Mouse (Mus musculus) heart, embryonic 11.5 days (tissue): ENCODE results near the gene Cdkal1. TPM values are rescaled to one million over a fixed set of nuclear protein-coding genes. Genes with fewer than 3 reads are reported as not detected.

Experiments used
- ATAC-seq: fragments of 200-750 bp; cut with Nextera tagmentation; replicated peaks from 2 replicates; pipeline ENCODE4 v1.8.0; 2017; ENCODE audit warnings: moderate library complexity; ENCODE audit not compliant: insufficient number of reproducible peaks, low FRiP score, low TSS enrichment
- H3K27ac ChIP-seq: fragments of 300-500 bp; sonication (generic); 2 replicates; pipeline ENCODE4 v1.5.1; 2014; ENCODE audit warnings: mild to moderate bottlenecking, low read depth, low read length
- H3K27me3 ChIP-seq: fragments of 300-500 bp; sonication (generic); 2 replicates; pipeline ENCODE4 v1.6.1; 2014; ENCODE audit warnings: mild to moderate bottlenecking, low read length, mixed read lengths; ENCODE audit not compliant: control insufficient read depth, insufficient read depth
- H3K36me3 ChIP-seq: fragments of 300-500 bp; sonication (generic); 2 replicates; pipeline ENCODE4 v1.6.1; 2014; ENCODE audit warnings: mild to moderate bottlenecking, low read length, moderate library complexity, mixed read lengths; ENCODE audit not compliant: control insufficient read depth, insufficient read depth
- H3K4me1 ChIP-seq: fragments of 300-500 bp; sonication (generic); 2 replicates; pipeline ENCODE4 v1.6.1; 2014; ENCODE audit warnings: low read length; ENCODE audit not compliant: control insufficient read depth, insufficient read depth
- H3K4me2 ChIP-seq: fragments of 300-500 bp; sonication (generic); 2 replicates; pipeline ENCODE4 v1.6.1; 2014; ENCODE audit warnings: mild to moderate bottlenecking, moderate library complexity
- H3K4me3 ChIP-seq: fragments of 300-500 bp; sonication (generic); 2 replicates; pipeline ENCODE4 v1.5.1; 2014; ENCODE audit warnings: low read depth, low read length
- H3K9ac ChIP-seq: fragments of 300-500 bp; sonication (generic); 2 replicates; pipeline ENCODE4 v1.6.1; 2014; ENCODE audit warnings: mild to moderate bottlenecking, low read depth, low read length, moderate library complexity
- H3K9me3 ChIP-seq: fragments of 300-500 bp; sonication (generic); replicated peaks from 2 replicates; pipeline ENCODE4 v1.6.1; 2016; ENCODE audit warnings: low read length; ENCODE audit not compliant: control insufficient read depth
- WGBS: fragments of 180-500 bp; shearing (Covaris S2); extraction: QIAGEN DNeasy Blood & Tissue Kit; methylation state at CpG from one replicate; pipeline ENCODE4 v1.1.7; 2014; ENCODE audit not compliant: insufficient replicate concordance; 5-methylcytosine and 5-hydroxymethylcytosine counted together
- polyA plus RNA-seq: library from polyadenylated mRNA; unstranded; fragments of >200 nt; fragmentation: Nextera tagmentation; extraction: Ambion mirVana; gene quantifications from 2 replicates; pipeline ENCODE4 v1.2.1, GENCODE M21; 2014

Cdkal1 gene
- polyA plus RNA-seq = 25.2 and 29.4 TPM in 2 replicates

DNA sequence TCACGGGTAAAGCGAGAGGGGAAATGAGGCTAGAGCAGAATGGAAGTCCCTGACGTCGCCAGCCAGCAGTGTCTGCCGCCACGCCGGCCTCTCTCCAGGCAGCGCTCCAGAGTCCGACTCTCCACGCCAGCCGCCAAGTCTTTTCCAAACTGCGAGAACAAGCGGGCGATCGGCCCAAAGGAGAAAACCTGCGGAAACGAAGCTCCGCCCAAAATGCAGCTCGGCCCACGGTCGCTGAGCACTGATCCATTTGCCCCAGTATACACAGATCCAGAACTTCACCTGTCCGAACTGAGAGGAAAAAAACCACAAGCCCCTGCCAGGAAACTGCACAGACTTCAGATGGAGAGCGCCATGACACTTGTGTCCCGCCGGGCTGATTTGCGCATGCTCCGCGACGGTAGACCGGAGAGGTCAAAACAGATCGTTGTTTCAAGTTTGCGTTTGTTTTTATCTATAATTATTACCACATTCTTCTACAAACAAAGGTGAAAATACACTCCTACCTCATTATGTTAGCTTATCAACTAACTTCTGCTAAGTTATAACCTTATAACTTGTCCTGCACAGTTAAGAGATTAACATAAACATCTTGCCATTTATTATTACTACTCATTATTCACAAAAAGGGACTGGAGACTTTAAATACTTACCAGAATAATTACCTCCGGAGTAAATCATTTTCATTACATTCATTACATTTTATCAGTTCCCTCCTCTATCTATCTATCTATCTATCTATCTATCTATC lies at the start of gene Cdkal1:
Cdkal1 (minus strand) TSS at position 394 of the 751 bp plus-strand sequence.
- under 1% methylated on average over 33 of the region's 33 CpGs for WGBS

DNA sequence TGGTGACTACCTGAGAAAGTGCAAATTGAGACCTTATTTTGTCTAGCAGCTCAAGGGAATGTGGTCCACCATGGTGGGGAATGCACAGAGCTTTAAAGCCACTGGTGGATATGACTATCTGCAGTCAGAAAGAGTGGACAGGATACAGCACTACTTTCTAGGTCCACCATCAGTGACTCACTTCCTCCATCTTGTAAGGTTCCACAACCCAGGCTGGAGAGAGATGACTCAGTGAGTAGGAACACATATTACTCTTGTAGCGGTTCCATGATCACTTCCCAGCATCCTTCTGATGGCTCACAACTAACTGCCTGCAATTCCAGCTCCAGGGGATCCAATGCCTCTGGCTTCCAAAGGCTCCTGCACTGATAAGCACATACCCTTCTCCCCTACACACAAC lies 47.9 kb upstream of the Cdkal1 start:
- no peak overlapping the region for H3K27ac ChIP-seq
- no peaks in the 10 kb centered on the region for H3K4me1 ChIP-seq
- no peak overlapping the region for H3K4me2 ChIP-seq
- 89% methylated on average over 1 of the region's 1 CpGs for WGBS
- no peak overlapping the region for H3K9ac ChIP-seq
- H3K9me3 ChIP-seq = peaks cover 9% of the 10 kb centered on the region; the same call in 1 of the 2 replicates
- H3K27me3 ChIP-seq = no peaks in the 10 kb centered on the region
- ATAC-seq = no peak
- H3K4me3 ChIP-seq = no peak overlapping the region
- peaks cover 24% of the 10 kb centered on the region for H3K36me3 ChIP-seq

More for the DNA sequence above, at the start of gene Cdkal1:
- H3K4me1 ChIP-seq = no peaks in the 10 kb centered on the region
- no peaks in the 10 kb centered on the region for H3K9me3 ChIP-seq
- peaks cover 4% of the 10 kb centered on the region for H3K36me3 ChIP-seq
- peak within 1 kb of the TSS; percentile 77 for H3K4me2 ChIP-seq
- peak within 1 kb of the TSS; percentile 86 for H3K27ac ChIP-seq
- peak within 1 kb of the TSS; percentile 94 for H3K9ac ChIP-seq
- ATAC-seq = peak; percentile 73; the same call in 1 of the 2 replicates
- H3K27me3 ChIP-seq = no peaks in the 10 kb centered on the region
- peak within 1 kb of the TSS; percentile 80 for H3K4me3 ChIP-seq

DNA sequence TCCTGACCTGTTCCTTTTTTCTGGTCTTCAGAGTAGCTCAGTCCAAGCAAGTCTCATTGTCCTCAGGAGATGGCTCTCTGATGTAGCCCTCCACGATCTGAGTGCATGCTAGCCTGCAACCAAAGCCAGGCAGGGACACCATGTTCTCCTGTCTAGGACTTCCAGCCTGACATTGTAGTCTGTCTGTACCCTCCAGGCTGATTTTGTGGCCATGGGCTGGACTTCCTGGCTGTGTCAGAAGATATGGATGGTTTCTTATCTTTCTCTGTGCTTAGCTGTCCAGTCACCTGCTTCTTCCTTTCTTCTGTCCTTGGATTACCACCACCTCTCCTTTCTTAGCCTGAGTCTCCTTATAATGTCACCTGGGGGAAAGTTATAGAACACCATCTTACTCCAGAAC lies 47.2 kb upstream of the Cdkal1 start:
- 86% methylated on average over 1 of the region's 1 CpGs for WGBS
- no peak overlapping the region for H3K9ac ChIP-seq
- peaks cover 18% of the 10 kb centered on the region for H3K36me3 ChIP-seq
- H3K4me3 ChIP-seq = no peak overlapping the region
- no peak for ATAC-seq
- H3K4me2 ChIP-seq = no peak overlapping the region
- no peak overlapping the region for H3K27ac ChIP-seq
- H3K4me1 ChIP-seq = no peaks in the 10 kb centered on the region
- H3K27me3 ChIP-seq = no peaks in the 10 kb centered on the region
- H3K9me3 ChIP-seq = peaks cover 9% of the 10 kb centered on the region; the same call in 1 of the 2 replicates

DNA sequence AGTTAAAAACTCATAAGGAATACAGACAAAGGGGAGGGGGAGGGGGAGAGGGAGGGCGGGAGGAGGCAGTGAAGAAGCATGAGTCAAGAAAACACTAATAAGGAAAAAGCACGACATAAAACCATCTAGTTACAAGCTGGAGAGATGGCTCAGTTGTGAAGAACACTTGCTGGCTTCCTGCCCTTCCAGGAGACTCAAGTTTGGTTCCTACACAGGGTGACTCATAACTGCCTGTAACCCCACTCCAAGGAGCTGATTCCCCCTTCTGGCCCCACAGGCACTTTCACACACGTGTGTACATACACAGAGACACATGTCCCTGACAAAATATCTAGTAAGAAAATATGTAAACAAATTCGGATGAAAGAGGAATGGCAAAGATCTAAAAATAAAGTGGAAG lies 46.2 kb upstream of the Cdkal1 start:
- H3K27me3 ChIP-seq = no peaks in the 10 kb centered on the region
- no peak overlapping the region for H3K27ac ChIP-seq
- no peak overlapping the region for H3K9ac ChIP-seq
- no peak overlapping the region for H3K4me3 ChIP-seq
- no peak for ATAC-seq
- WGBS = 74% methylated on average over 4 of the region's 4 CpGs
- H3K36me3 ChIP-seq = peaks cover 13% of the 10 kb centered on the region
- H3K4me2 ChIP-seq = no peak overlapping the region
- H3K9me3 ChIP-seq = peaks cover 9% of the 10 kb centered on the region; the same call in 1 of the 2 replicates
- H3K4me1 ChIP-seq = no peaks in the 10 kb centered on the region

DNA sequence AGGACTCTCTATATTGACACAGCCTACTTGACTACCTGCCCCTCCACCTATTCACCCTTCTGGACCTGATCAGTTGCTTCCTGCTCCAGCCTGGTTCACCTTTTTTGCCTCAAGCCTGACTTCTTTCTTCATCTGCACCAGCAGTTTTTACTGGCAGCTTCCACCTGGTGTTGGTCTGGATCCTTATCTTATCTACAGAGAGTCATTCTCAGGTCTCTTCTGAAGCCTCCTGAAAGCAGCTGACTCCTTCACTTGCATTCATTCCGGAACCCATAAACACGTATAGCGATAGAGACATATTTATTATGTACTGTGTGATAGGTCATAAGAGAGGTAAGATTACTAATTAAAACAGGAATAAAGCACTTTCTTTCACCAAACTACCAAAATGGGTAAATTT lies 11.3 kb upstream of the Cdkal1 start:
- Histone ChIP-seq H3K36me3 (no peaks in the 10 kb centered on the region), H3K4me1 (peaks cover 5% of the 10 kb centered on the region; the same call in 1 of the 2 replicates), H3K27me3 (no peaks in the 10 kb centered on the region), H3K4me2 (no peak overlapping the region), H3K9me3 (no peaks in the 10 kb centered on the region), H3K9ac (no peak overlapping the region), H3K4me3 (no peak overlapping the region), H3K27ac (no peak overlapping the region)
- WGBS = 80% methylated on average over 3 of the region's 3 CpGs
- ATAC-seq = no peak

DNA sequence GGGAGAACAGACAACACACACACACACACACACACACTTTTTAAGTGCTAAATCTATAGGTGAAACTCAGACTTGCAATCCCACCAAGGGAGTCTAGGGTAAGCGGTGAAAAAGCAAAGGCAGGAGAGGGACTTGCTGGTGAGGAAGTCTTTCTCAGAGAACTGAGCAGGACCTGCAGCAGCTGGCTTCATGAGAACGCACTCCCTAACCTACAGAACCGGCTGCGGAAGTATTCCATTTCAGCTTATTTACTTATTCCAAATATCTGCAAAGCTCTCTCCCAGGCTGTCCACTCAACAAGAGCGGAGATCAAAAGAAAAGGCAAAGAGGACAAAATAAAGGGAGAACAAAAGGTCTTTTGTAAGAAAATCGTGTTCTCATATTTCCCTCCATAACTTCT lies 8.9 kb upstream of the Cdkal1 start:
- no peak overlapping the region for H3K4me3 ChIP-seq
- no peaks in the 10 kb centered on the region for H3K4me1 ChIP-seq
- no peaks in the 10 kb centered on the region for H3K36me3 ChIP-seq
- H3K9me3 ChIP-seq = no peaks in the 10 kb centered on the region
- WGBS = 66% methylated on average over 6 of the region's 6 CpGs
- no peak for ATAC-seq
- no peak overlapping the region for H3K4me2 ChIP-seq
- H3K9ac ChIP-seq = no peak overlapping the region
- H3K27ac ChIP-seq = no peak overlapping the region
- no peaks in the 10 kb centered on the region for H3K27me3 ChIP-seq

DNA sequence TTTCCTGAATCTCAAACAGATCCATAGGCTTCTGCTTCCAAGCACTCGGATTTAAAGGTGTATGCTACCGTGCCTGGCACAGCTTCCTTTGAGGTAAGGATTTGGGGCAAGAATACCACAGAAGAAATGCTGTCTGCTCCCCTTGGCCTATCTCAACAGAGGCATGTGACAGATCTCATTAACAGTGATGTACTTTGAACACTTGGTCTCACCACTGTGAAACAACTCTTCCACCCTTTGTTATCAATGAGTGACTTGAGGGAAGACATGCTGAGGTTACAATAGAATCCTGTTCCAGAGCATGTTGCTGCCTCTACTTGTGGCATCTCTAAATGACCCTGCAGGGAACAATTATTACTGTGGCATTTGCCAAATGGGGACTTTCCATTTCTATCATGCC lies 4.6 kb upstream of the Cdkal1 start:
- no peak for ATAC-seq

DNA sequence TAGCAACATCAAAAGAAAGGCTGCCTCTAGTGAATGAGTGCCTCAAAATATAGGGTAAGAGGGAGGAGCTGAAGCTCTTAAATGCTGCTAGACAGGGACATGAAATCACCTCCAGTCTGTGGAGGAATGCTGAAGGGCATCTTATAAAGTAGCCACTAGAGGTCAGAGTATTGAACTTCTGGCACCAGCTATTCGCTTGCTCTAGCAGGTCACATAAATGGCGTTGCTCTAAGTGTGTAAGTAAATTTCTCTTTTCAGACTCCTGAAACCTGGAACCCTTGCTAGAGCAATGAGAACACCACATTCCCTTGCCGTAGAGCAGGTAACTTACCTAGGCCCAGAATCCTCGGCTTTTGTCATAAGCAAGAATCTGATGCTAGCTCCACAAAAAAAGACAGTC lies 2.0 kb upstream of the Cdkal1 start:
- Histone ChIP-seq H3K9me3 (no peaks in the 10 kb centered on the region), H3K27me3 (no peaks in the 10 kb centered on the region), H3K27ac (no peak overlapping the region), H3K9ac (no peak overlapping the region), H3K36me3 (no peaks in the 10 kb centered on the region), H3K4me2 (no peak overlapping the region), H3K4me3 (no peak overlapping the region), H3K4me1 (no peaks in the 10 kb centered on the region)
- WGBS = 15% methylated on average over 4 of the region's 4 CpGs
- peak; percentile 39 for ATAC-seq

More for the DNA sequence above, 4.6 kb upstream of the Cdkal1 start:
- no peak overlapping the region for H3K4me2 ChIP-seq
- no peak overlapping the region for H3K4me3 ChIP-seq
- H3K36me3 ChIP-seq = no peaks in the 10 kb centered on the region
- no peaks in the 10 kb centered on the region for H3K4me1 ChIP-seq
- H3K9me3 ChIP-seq = no peaks in the 10 kb centered on the region
- H3K9ac ChIP-seq = no peak overlapping the region
- WGBS = 43% methylated on average over 2 of the region's 2 CpGs
- H3K27me3 ChIP-seq = no peaks in the 10 kb centered on the region
- no peak overlapping the region for H3K27ac ChIP-seq

DNA sequence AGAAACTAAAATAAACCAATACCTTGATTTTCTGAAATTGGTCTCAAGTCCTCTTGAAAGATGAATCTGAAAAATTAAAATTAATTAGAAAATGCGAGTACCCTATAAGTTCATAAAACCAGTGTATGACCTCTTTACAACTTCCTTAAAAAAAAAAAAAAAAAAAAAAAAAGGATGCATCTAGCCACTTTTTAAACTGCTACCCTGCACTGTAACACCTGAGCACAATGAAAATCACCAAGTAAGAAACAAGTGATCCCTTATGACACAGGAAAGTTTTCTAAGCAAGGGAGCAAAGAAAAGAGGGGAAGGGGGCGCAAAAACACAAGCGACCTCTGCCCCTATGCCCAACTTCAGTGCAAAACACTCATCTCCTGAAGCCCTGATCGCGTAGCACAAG lies 598 bp downstream of the Cdkal1 start:
- no peak for ATAC-seq
- peak overlapping the region; percentile 94 for H3K9ac ChIP-seq
- peak overlapping the region; percentile 80 for H3K4me3 ChIP-seq
- H3K27ac ChIP-seq = peak overlapping the region; percentile 86
- H3K27me3 ChIP-seq = no peaks in the 10 kb centered on the region
- 2% methylated on average over 5 of the region's 5 CpGs for WGBS
- peak overlapping the region; percentile 77 for H3K4me2 ChIP-seq
- H3K4me1 ChIP-seq = no peaks in the 10 kb centered on the region
- H3K9me3 ChIP-seq = no peaks in the 10 kb centered on the region
- H3K36me3 ChIP-seq = peaks cover 4% of the 10 kb centered on the region
